Mouse (Mus musculus): ENCODE measurements around the gene Capn9. TPM values are rescaled to one million over a fixed set of nuclear protein-coding genes. Genes with fewer than 3 reads are reported as not detected.

Capn9 gene
- polyA plus RNA-seq (2015; fragmentation: Nextera tagmentation; extraction: Ambion mirVana) = 0.07 and 0.10 TPM in 2 replicates

DNA sequence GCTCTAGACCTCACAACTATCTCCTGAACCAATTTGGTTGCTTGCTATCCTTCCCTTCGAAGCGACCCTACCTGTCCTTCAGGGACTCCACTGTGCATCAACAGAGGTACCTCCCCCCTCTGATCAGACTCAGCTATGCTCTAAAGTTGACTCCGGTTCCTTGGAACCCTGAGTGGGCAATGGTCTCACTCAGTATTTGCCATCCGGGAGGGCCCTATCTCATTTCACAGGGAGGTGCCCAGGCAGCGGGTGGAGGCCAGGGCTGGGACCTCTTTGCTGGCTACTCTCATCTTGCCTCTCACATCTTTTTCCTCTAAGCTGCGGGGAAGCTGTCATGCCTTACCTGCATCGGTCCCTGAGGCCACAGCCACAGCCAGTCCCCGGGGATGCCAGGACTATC lies at the start of gene Capn9:
Gene Capn9, plus strand, starts transcription at position 301 of the 400 bp plus-strand sequence.
- WGBS = 90% methylated on average over 8 of the region's 8 CpGs
- no peak within 1 kb of the TSS for H3K4me3 ChIP-seq (replicated peaks)
- ATAC-seq = no peak
- no peaks in the 10 kb centered on the region for H3K36me3 ChIP-seq
- H3K9me3 ChIP-seq = no peaks in the 10 kb centered on the region
- no peaks in the 10 kb centered on the region for H3K4me1 ChIP-seq (replicated peaks)
- H3K27ac ChIP-seq = no peak within 1 kb of the TSS
- H3K27me3 ChIP-seq = no peaks in the 10 kb centered on the region
- no peak within 1 kb of the TSS for H3K4me2 ChIP-seq (replicated peaks)
- H3K9ac ChIP-seq (replicated peaks) = no peak within 1 kb of the TSS; the same call in 1 of the 2 replicates

DNA sequence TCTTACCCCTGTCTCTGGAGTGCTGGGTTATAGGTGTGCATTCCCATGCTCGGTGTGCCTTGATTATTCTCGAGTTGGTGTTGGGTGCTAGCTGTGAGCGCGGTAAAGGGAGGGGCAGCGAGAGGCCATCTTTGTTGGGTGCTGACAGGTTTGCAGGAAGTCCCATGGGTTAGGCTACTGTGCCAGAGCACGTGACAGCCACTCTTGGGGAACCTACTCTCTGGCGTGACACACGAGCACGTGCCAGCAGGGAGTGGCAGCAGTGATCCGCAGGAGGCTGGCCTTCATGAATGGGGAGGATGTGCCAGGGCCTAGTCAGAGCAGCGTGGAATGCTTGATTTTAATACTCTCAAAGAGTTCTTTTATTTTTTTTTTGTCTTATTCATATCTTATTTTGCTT lies 49.6 kb upstream of the Capn9 start:
- peaks cover 20% of the 10 kb centered on the region for H3K4me1 ChIP-seq (replicated peaks)
- no peaks in the 10 kb centered on the region for H3K9me3 ChIP-seq
- H3K27ac ChIP-seq = no peak overlapping the region
- WGBS = 93% methylated on average over 11 of the region's 11 CpGs
- no peak for ATAC-seq
- H3K27me3 ChIP-seq = no peaks in the 10 kb centered on the region
- no peak overlapping the region for H3K4me2 ChIP-seq (replicated peaks)
- no peak overlapping the region for H3K4me3 ChIP-seq (replicated peaks)
- H3K36me3 ChIP-seq = peaks cover 49% of the 10 kb centered on the region
- H3K9ac ChIP-seq (replicated peaks) = no peak overlapping the region

DNA sequence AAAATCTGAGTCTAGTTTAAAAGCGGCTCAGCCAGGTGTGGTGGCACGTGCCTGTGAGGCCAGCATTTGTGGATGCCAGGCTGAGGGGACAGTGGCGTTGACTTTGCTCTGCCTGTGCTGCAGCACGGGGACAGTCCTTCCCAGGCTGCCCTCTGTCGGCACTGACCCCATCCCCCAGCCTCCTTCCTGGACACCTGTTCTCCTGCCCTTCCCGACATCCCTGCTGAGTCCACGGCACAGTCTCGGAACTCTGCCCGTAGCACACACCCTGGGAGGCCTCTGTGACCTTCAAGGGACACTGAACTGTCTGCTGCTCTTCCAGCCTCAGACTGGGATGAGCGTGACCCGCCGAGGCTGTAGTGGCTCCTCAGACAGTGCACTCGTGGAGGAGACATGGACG lies 45.8 kb upstream of the Capn9 start:
- Histone ChIP-seq H3K9me3 (no peaks in the 10 kb centered on the region), H3K27ac (no peak overlapping the region), H3K4me3 (replicated peaks) (no peak overlapping the region), H3K4me1 (replicated peaks) (no peaks in the 10 kb centered on the region), H3K4me2 (replicated peaks) (no peak overlapping the region), H3K27me3 (no peaks in the 10 kb centered on the region), H3K36me3 (peaks cover 87% of the 10 kb centered on the region), H3K9ac (replicated peaks) (no peak overlapping the region)
- 91% methylated on average over 14 of the region's 14 CpGs for WGBS
- ATAC-seq = no peak

GRCm38 (mm10) chr8:124530556-124530955 lies 45.4 kb upstream of the Capn9 start:
- no peaks in the 10 kb centered on the region for H3K9me3 ChIP-seq
- ATAC-seq = no peak
- H3K4me2 ChIP-seq (replicated peaks) = no peak overlapping the region
- no peak overlapping the region for H3K27ac ChIP-seq
- no peaks in the 10 kb centered on the region for H3K4me1 ChIP-seq (replicated peaks)
- H3K27me3 ChIP-seq = no peaks in the 10 kb centered on the region
- H3K9ac ChIP-seq (replicated peaks) = no peak overlapping the region
- WGBS = 92% methylated on average over 7 of the region's 7 CpGs
- no peak overlapping the region for H3K4me3 ChIP-seq (replicated peaks)
- peaks cover 89% of the 10 kb centered on the region for H3K36me3 ChIP-seq

DNA sequence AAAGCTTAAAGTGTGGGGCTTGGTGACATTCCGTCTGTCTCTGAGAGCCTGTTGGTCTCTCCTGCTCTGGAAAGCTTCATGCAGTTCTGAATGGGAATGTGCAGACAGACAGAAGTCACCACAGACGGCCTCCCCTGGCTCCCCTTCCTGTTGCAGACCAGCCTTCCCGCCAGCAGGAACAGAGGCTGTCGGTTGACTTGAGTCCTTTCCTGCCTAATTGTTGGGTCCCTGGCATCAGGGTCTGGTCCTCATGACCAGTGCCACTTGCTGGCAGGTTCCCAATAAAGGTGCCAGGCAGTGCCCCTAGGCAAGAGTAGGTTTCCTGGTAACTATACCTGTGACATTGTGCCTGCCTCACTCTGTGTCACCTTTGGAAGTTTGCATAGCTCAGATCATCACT lies 44.9 kb upstream of the Capn9 start:
- H3K9ac ChIP-seq (replicated peaks) = no peak overlapping the region
- 91% methylated on average over 4 of the region's 4 CpGs for WGBS
- no peaks in the 10 kb centered on the region for H3K27me3 ChIP-seq
- H3K9me3 ChIP-seq = no peaks in the 10 kb centered on the region
- no peak overlapping the region for H3K4me3 ChIP-seq (replicated peaks)
- H3K4me2 ChIP-seq (replicated peaks) = no peak overlapping the region
- H3K36me3 ChIP-seq = peaks cover 89% of the 10 kb centered on the region
- no peak overlapping the region for H3K27ac ChIP-seq
- no peaks in the 10 kb centered on the region for H3K4me1 ChIP-seq (replicated peaks)
- no peak for ATAC-seq

GRCm38 (mm10) chr8:124532626-124533025 lies 43.3 kb upstream of the Capn9 start:
- WGBS = 98% methylated on average over 3 of the region's 3 CpGs
- H3K36me3 ChIP-seq = peaks cover 82% of the 10 kb centered on the region

GRCm38 (mm10) chr8:124535451-124535850 lies 40.5 kb upstream of the Capn9 start:
- peaks cover 92% of the 10 kb centered on the region for H3K36me3 ChIP-seq
- H3K27ac ChIP-seq = no peak overlapping the region
- no peak overlapping the region for H3K4me2 ChIP-seq (replicated peaks)
- no peaks in the 10 kb centered on the region for H3K9me3 ChIP-seq
- no peaks in the 10 kb centered on the region for H3K27me3 ChIP-seq
- H3K4me3 ChIP-seq (replicated peaks) = no peak overlapping the region
- ATAC-seq = no peak
- H3K9ac ChIP-seq (replicated peaks) = no peak overlapping the region
- no peaks in the 10 kb centered on the region for H3K4me1 ChIP-seq (replicated peaks)
- WGBS = 96% methylated on average over 5 of the region's 5 CpGs

More at GRCm38 (mm10) chr8:124532626-124533025, 43.3 kb upstream of the Capn9 start:
- Histone ChIP-seq H3K9ac (replicated peaks) (no peak overlapping the region), H3K27ac (no peak overlapping the region), H3K4me1 (replicated peaks) (no peaks in the 10 kb centered on the region), H3K4me2 (replicated peaks) (no peak overlapping the region), H3K4me3 (replicated peaks) (no peak overlapping the region), H3K27me3 (no peaks in the 10 kb centered on the region), H3K9me3 (no peaks in the 10 kb centered on the region)
- ATAC-seq = no peak

DNA sequence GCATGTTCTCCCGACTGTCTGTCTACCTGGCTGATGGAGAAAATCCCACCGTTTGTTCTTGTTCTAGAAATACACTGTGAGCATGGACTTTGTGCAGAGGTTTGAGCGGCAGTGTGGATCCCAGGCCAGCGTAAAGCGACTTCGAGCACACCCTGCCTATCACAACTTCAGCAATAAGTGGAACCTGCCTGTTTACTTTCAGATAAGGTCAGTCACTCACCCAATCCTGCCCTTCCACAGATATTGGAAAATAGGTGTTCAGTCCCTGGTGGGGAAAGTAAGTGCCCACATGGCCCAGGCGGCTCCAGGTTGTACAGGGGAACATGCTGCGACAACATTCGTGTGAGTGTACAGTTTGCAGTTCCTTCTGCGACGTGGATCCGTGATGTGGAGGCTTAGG lies 35.0 kb upstream of the Capn9 start:
- Histone ChIP-seq H3K9ac (replicated peaks) (no peak overlapping the region), H3K9me3 (no peaks in the 10 kb centered on the region), H3K36me3 (peaks cover 92% of the 10 kb centered on the region), H3K4me1 (replicated peaks) (no peaks in the 10 kb centered on the region), H3K27ac (no peak overlapping the region), H3K27me3 (no peaks in the 10 kb centered on the region), H3K4me3 (replicated peaks) (no peak overlapping the region), H3K4me2 (replicated peaks) (no peak overlapping the region)
- no peak for ATAC-seq
- WGBS = 96% methylated on average over 12 of the region's 12 CpGs

DNA sequence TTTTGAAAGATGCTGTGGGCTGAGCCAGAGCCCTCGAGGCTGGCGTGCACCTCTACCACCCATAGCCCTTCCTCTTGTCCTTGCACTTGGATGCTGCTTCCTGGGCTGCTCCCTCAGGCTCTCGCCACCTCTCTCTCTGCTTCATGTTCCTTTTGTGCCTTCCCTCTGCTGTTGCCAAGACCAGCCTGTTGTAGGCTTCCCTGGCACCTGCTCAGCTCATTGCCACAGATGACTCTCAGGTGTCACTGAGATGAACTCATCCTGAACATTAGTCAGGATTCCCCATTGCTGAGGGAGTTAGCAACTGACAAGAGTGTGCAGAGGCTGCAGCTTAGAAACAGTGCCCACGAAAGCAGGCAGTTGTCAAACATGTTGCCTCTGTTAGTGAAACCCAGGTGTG lies 33.9 kb upstream of the Capn9 start:
- Histone ChIP-seq H3K4me3 (replicated peaks) (no peak overlapping the region), H3K9me3 (no peaks in the 10 kb centered on the region), H3K27ac (no peak overlapping the region), H3K9ac (replicated peaks) (no peak overlapping the region), H3K4me1 (replicated peaks) (no peaks in the 10 kb centered on the region), H3K27me3 (no peaks in the 10 kb centered on the region), H3K36me3 (peaks cover 96% of the 10 kb centered on the region), H3K4me2 (replicated peaks) (no peak overlapping the region)
- no peak for ATAC-seq
- 94% methylated on average over 4 of the region's 4 CpGs for WGBS

- 96% methylated on average over 5 of the region's 5 CpGs for WGBS
- H3K9me3 ChIP-seq = no peaks in the 10 kb centered on the region
- ATAC-seq = no peak
- H3K4me1 ChIP-seq (replicated peaks) = no peaks in the 10 kb centered on the region
- H3K27ac ChIP-seq = no peak overlapping the region
- H3K27me3 ChIP-seq = no peaks in the 10 kb centered on the region
- no peak overlapping the region for H3K9ac ChIP-seq (replicated peaks)
- H3K4me2 ChIP-seq (replicated peaks) = no peak overlapping the region
- no peak overlapping the region for H3K4me3 ChIP-seq (replicated peaks)
- H3K36me3 ChIP-seq = peaks cover 98% of the 10 kb centered on the region
Observed at GRCm38 (mm10) chr8:124543272-124543671, 32.6 kb upstream of the Capn9 start.

GRCm38 (mm10) chr8:124546371-124546770 lies 29.5 kb upstream of the Capn9 start:
- Histone ChIP-seq H3K9me3 (no peaks in the 10 kb centered on the region), H3K4me1 (replicated peaks) (no peaks in the 10 kb centered on the region), H3K9ac (replicated peaks) (no peak overlapping the region), H3K4me3 (replicated peaks) (no peak overlapping the region), H3K27ac (no peak overlapping the region), H3K36me3 (peaks cover 96% of the 10 kb centered on the region), H3K4me2 (replicated peaks) (no peak overlapping the region), H3K27me3 (no peaks in the 10 kb centered on the region)
- ATAC-seq = no peak
- 96% methylated on average over 6 of the region's 6 CpGs for WGBS

DNA sequence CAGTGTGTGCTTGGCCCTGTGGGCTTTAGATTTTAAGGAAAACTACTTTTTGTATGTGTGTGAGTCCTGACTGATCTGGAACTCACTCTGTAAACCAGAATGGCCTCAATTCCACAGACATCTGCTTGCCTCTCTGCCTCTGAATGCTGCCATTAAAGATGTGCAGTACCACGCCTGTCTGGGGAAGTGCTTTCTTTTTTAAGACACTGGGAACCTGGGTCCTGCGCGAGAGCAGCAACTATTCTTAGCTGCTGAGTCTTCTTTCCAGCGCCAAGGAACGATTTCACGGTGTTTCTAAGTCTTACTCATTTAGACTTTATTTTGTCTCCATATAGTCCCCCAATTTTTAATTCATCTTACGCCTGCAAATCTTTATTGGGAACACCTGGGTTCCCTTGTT lies 29.1 kb upstream of the Capn9 start:
- 89% methylated on average over 7 of the region's 7 CpGs for WGBS
- H3K27ac ChIP-seq = no peak overlapping the region
- no peaks in the 10 kb centered on the region for H3K4me1 ChIP-seq (replicated peaks)
- ATAC-seq = no peak
- no peak overlapping the region for H3K4me2 ChIP-seq (replicated peaks)
- no peak overlapping the region for H3K4me3 ChIP-seq (replicated peaks)
- no peaks in the 10 kb centered on the region for H3K27me3 ChIP-seq
- peaks cover 96% of the 10 kb centered on the region for H3K36me3 ChIP-seq
- no peak overlapping the region for H3K9ac ChIP-seq (replicated peaks)
- no peaks in the 10 kb centered on the region for H3K9me3 ChIP-seq

- no peak overlapping the region for H3K4me2 ChIP-seq (replicated peaks)
- no peak for ATAC-seq
- H3K4me1 ChIP-seq (replicated peaks) = no peaks in the 10 kb centered on the region
- no peak overlapping the region for H3K27ac ChIP-seq
- no peak overlapping the region for H3K4me3 ChIP-seq (replicated peaks)
- no peak overlapping the region for H3K9ac ChIP-seq (replicated peaks)
- H3K9me3 ChIP-seq = no peaks in the 10 kb centered on the region
- H3K27me3 ChIP-seq = no peaks in the 10 kb centered on the region
- H3K36me3 ChIP-seq = peaks cover 96% of the 10 kb centered on the region
- 87% methylated on average over 11 of the region's 11 CpGs for WGBS
Observed at GRCm38 (mm10) chr8:124547269-124547668, 28.6 kb upstream of the Capn9 start.
